Mouse (Mus musculus) cerebellum, adult 8-10 months (tissue): ENCODE data around the gene Mtnr1a.

Experiments used
- DNase-seq: peaks from one replicate; pipeline ENCODE4 v3.0.0; 2022

The Mtnr1a gene

DNA sequence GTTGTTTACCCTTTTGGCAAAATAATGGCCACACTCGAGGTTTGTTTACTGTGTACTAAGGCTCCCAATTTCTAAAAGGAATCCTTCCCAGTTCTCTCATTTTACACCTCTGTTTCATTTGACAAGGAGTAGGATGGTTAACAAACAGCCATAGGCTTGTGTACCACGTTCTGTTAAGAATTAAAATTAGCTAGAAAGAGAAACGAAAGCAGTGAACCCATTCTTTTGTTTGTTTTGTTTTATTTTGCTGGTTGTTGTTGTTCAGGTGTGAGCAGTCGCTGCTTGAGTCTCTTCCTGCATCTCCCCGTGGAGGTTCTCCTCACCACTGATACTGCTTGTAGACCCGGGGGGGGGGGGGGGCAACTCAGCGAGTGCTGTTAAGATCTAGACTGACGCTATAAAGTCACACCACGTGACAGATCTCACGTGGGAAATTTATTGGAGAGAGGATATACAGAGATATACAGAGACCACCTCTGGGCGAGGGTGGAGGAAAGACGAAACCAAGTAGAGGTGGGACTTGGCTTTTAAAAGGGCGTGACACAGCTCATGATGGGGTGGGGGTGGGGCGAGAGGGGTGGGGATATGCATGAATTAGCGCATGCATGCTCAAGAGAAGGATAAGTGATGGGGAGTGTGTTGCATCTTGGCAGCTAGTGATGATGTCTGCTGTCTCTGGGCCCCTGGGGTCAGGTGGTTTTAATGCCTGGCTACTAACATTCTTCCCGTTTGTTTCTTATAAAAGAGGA is 41.3 kb downstream of the Mtnr1a start:
- DNase-seq, result no peak

GRCm38 (mm10) chr8:45110813-45111104 is 41.8 kb downstream of the Mtnr1a start:
- DNase-seq, result no peak

- no peak for DNase-seq
Observed at GRCm38 (mm10) chr8:45111820-45112219, 42.9 kb downstream of the Mtnr1a start.

GRCm38 (mm10) chr8:45117588-45117987 is 48.7 kb downstream of the Mtnr1a start:
- DNase-seq, result no peak

- DNase-seq, result no peak
Observed at GRCm38 (mm10) chr8:45125680-45126079, 56.7 kb downstream of the Mtnr1a start.
